Mouse (Mus musculus) small intestine, adult 10 weeks (tissue): Measurements from ENCODE around the gene Cpxm1. TPM values are rescaled to one million over a fixed set of nuclear protein-coding genes. Genes with fewer than 3 reads are reported as not detected.

Experiments
- polyA plus RNA-seq: library from polyadenylated mRNA; stranded (reverse); fragments of 350-450 nt; fragmentation: Illumina TruSeq; extraction: RNeasy Lipid Tissue Mini Kit (QIAGEN cat#74804); gene quantifications from one replicate; pipeline ENCODE4 v1.2.3, GENCODE M21; 2014; ENCODE audit warnings: low replicate concordance

Gene Cpxm1
- not detected for polyA plus RNA-seq

DNA sequence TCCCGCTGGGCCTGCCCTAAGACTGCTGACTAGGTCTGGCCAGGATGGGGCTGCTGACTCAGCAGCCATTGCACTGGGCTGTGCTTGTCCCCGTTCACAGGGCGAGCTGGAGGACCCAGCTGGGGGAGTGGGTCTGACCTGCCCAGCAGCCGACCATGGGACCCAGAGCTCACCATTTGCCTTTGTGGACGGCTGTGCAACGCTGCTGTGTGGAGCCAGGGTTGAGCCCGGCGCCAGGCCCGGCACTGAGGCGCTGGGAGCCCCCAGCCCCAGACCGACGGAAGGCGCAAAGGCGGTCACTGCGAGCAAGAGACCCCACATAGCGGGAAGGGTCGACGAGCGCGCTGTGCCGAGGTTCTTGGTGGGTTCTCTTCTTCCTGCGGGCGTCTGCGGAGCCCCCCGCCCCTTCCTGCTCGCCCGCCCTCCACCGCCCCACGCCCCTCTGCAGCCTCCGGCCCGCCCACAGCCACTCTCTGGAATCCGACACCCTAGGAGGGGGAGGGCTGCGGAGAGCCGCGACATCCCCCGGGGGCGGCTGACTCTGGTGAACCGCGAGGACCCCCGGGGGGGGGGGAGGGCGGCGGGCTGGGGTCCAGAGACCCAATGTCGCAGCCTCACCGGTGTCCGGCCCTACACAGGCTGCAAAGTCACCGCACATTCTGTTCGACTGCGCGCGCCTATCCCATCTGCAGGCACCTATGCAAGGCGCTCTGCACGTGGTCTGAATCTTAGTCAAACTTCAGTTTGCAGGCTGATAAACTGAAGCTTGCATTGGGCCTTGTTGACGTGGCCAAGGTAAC lies at the start of gene Cpxm1:
TSS of gene Cpxm1 (minus strand) at position 389 of the 800 bp plus-strand sequence.

DNA sequence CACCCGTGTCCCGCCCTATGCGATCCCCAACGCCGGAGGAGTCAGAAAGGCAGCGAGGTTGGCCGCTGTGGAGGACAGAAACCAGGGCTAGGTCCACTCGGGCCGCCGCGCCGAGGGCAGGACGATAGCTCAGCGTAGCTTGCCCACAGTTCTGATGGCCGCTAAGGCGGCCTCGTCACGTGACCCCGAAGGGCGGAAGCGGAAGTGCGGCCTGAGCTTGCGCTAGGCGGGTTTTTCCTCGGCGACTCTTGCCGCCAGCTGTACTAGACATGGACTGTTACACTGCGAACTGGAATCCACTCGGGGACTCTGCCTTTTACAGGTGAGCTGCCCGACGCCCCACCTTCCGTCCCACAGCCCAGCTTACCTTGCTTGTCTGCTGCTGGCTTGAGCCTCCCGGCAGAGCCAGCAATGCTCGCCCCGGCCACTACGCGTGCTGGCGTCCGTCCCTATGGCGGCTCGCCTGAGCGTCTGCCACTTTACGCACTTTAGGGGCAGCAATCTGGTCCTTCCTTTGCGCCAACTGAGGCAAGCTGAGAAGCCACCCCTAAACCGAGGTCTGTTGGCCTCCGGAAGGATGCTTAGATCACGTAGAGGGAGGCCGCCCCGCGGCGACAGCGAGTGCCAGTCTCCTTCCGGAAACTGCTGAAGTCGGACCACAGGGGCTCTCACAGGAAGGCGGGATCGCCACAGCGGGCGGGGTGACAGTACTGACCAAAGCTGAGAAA lies 26.9 kb upstream of the Cpxm1 start, which contains the start of the genes Vps16 and Pced1a:
TSS of gene Vps16 (plus strand) at position 214 of the 728 bp plus-strand sequence.
TSS of gene Pced1a (minus strand) at position 576 of the 728 bp plus-strand sequence.

GRCm38 (mm10) chr2:130406178-130406577 lies 8.8 kb upstream of the Cpxm1 start, which contains the start of gene Tmem239:
TSS of gene Tmem239 (plus strand) at chr2:130406478.

GRCm38 (mm10) chr2:130404939-130405338 lies 7.6 kb upstream of the Cpxm1 start, which contains the start of the genes Gm28372 and 1700020A23Rik:
TSS of gene Gm28372 (plus strand) at chr2:130405239.
TSS of gene 1700020A23Rik (plus strand) at chr2:130405259.

Other genes with a start within 250 kb of the Cpxm1 start
- gene Snrpb, start 218.2 kb downstream of the Cpxm1 start, polyA plus RNA-seq, result 7.1 TPM
- not detected for gene Tmc2, start 202.4 kb downstream of the Cpxm1 start, polyA plus RNA-seq
- 62.0 TPM for gene Nop56, start 123.1 kb downstream of the Cpxm1 start, polyA plus RNA-seq
- 97.2 TPM for gene Idh3b, start 113.0 kb downstream of the Cpxm1 start, polyA plus RNA-seq
- not detected for gene Ebf4, start 102.4 kb downstream of the Cpxm1 start, polyA plus RNA-seq
- gene Gm28372, start 7.7 kb upstream of the Cpxm1 start, polyA plus RNA-seq, result not detected
- not detected for gene 1700020A23Rik, start 7.7 kb upstream of the Cpxm1 start, polyA plus RNA-seq
- not detected for gene Tmem239, start 8.9 kb upstream of the Cpxm1 start, polyA plus RNA-seq
- 16.3 TPM for gene Vps16, start 26.8 kb upstream of the Cpxm1 start, polyA plus RNA-seq
- 3.5 TPM for gene Pced1a, start 27.1 kb upstream of the Cpxm1 start, polyA plus RNA-seq
- 52.3 TPM for gene Ptpra, start 52.7 kb upstream of the Cpxm1 start, polyA plus RNA-seq
- 0.59 TPM for gene Mrps26, start 166.2 kb upstream of the Cpxm1 start, polyA plus RNA-seq
- not detected for gene Oxt, start 178.6 kb upstream of the Cpxm1 start, polyA plus RNA-seq
- gene Avp, start 185.0 kb upstream of the Cpxm1 start, polyA plus RNA-seq, result not detected
- gene Fastkd5, start 232.5 kb upstream of the Cpxm1 start, polyA plus RNA-seq, result 22.9 TPM
- gene Ubox5, start 232.5 kb upstream of the Cpxm1 start, polyA plus RNA-seq, result 3.2 TPM
- 5.8 TPM for gene Lzts3, start 245.2 kb upstream of the Cpxm1 start, polyA plus RNA-seq